Mouse (Mus musculus): ENCODE data around the gene Ugt1a6b.
"Not testable (repeated sequence)": the region's sequence is repeated elsewhere in the genome, so short reads cannot be mapped to it uniquely, and the experiment has no call there.

Gene Ugt1a6b

GRCm38 (mm10) chr1:88120550-88120949, 17.5 kb downstream of the Ugt1a6b start:
- peak in 1 of 2 experiments; percentile 52 for DNase-seq (ENCODE audit: inconsistent age in 2 of 2, low spot score in 1 of 2)

DNA sequence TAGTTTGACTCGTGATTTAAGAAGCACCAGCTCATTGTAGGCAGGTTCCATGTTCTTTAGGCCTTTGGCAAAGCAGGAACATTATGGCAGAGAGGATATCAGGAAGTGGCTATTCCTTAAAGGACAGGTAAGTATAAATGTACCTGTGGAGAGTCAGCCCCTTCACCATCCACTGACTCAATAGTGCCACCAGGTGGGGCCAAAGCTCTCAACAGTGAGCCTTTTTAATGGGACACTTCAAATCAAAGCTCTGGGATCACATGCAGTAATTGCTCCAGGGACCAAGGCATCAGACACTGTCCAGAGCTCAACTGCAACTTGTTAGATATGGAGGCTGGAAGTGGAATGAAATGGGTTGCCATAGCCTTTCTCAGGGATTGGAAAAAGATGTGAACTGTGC, 18.5 kb downstream of the Ugt1a6b start:
- DNase-seq (ENCODE audit: inconsistent age in 2 of 2, low spot score in 1 of 2) = peak in 1 of 2 experiments; percentile 67

- DNase-seq (ENCODE audit: inconsistent age in 2 of 2, low spot score in 1 of 2) = not testable (repeated sequence)
These were observed 22.8 kb downstream of the Ugt1a6b start for GRCm38 (mm10) chr1:88125827-88126360.

DNA sequence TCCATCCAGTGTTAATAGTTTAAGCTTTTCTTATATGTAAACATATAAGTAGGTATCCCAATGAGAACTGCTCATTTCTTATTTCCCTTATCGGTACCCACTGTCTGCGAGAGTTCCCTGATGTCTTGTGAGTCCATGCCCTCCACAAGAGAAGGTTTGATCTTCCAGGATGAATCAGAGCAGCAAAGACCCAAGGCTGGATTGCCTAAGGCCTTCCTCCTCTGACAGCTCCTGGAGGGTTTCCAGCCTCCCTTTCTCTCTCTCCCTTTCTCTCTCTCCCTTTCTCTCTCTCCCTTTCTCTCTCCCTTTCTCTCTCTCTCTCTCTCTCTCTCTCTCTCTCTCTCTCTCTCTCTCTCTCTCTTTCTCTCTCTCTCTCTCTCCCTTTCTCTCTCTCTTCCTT, 26.0 kb downstream of the Ugt1a6b start:
- peak in 1 of 2 experiments; percentile 76 for DNase-seq (ENCODE audit: inconsistent age in 2 of 2, low spot score in 1 of 2)

- not testable (repeated sequence) for DNase-seq (ENCODE audit: inconsistent age in 2 of 2, low spot score in 1 of 2)
These were observed 27.2 kb downstream of the Ugt1a6b start for GRCm38 (mm10) chr1:88130223-88130622.

GRCm38 (mm10) chr1:88133908-88134456, 30.9 kb downstream of the Ugt1a6b start:
- no peak for DNase-seq (ENCODE audit: inconsistent age in 2 of 2, low spot score in 1 of 2)

- peak; percentile 23 to 76 for DNase-seq (ENCODE audit: inconsistent age in 2 of 2, low spot score in 1 of 2)
These were observed 31.5 kb downstream of the Ugt1a6b start, which contains the start of gene Ugt1a6a for GRCm38 (mm10) chr1:88134457-88135011. Ugt1a6a (plus strand) TSS chr1:88134809.

GRCm38 (mm10) chr1:88135229-88135904, 32.3 kb downstream of the Ugt1a6b start:
- DNase-seq (ENCODE audit: inconsistent age in 2 of 2, low spot score in 1 of 2) = peak in 1 of 2 experiments; percentile 56

GRCm38 (mm10) chr1:88136646-88137045, 33.6 kb downstream of the Ugt1a6b start:
- DNase-seq (ENCODE audit: inconsistent age in 2 of 2, low spot score in 1 of 2) = no peak

- DNase-seq (ENCODE audit: inconsistent age in 2 of 2, low spot score in 1 of 2) = no peak
These were observed 34.2 kb downstream of the Ugt1a6b start for GRCm38 (mm10) chr1:88137264-88137663.

DNA sequence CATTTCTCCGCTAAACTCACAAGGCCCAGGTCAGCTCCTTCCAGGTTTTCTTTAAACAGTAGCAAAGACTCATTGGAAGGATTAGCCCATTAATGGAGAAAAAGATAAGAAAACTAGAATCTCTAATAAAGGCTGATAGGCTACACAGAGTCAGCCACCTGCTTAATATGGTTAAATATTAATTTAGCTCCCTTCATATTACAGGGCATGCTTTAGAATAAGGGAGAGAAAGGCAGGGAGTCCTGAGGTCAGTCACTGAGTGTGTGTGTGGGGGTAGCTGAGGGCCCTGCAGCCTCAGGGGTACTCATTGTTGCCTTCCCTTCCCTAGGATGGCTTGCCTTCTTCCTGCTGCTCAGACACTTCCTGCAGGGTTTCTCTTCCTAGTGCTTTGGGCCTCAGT, 35.1 kb downstream of the Ugt1a6b start:
- DNase-seq (ENCODE audit: inconsistent age in 2 of 2, low spot score in 1 of 2) = no peak

- DNase-seq (ENCODE audit: inconsistent age in 2 of 2, low spot score in 1 of 2) = not testable (repeated sequence)
These were observed 37.4 kb downstream of the Ugt1a6b start for GRCm38 (mm10) chr1:88140492-88140891.

GRCm38 (mm10) chr1:88143966-88144675, 41.1 kb downstream of the Ugt1a6b start:
- DNase-seq (ENCODE audit: inconsistent age in 2 of 2, low spot score in 1 of 2) = peak; percentile 23 to 71

DNA sequence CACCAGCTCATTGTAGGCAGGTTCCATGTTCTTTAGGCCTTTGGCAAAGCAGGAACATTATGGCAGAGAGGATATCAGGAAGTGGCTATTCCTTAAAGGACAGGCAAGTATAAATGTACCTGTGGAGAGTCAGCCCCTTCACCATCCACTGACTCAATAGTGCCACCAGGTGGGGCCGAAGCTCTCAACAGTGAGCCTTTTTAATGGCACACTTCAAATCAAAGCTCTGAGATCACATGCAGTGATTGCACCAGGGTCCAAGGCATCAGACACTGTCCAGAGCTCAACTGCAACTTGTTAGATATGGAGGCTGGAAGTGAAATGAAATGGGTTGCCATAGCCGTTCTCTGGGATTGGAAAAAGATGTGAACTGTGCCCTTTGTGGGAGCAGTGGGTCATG, 42.2 kb downstream of the Ugt1a6b start:
- DNase-seq (ENCODE audit: inconsistent age in 2 of 2, low spot score in 1 of 2) = peak in 1 of 2 experiments; percentile 59

GRCm38 (mm10) chr1:88150133-88150532, 47.1 kb downstream of the Ugt1a6b start:
- peak in 1 of 2 experiments; percentile 48 for DNase-seq (ENCODE audit: inconsistent age in 2 of 2, low spot score in 1 of 2)

GRCm38 (mm10) chr1:88158430-88158829, 55.4 kb downstream of the Ugt1a6b start:
- DNase-seq (ENCODE audit: inconsistent age in 2 of 2, low spot score in 1 of 2) = peak in 1 of 2 experiments; percentile 34

GRCm38 (mm10) chr1:88165711-88166110, 62.7 kb downstream of the Ugt1a6b start, which contains the start of gene Ugt1a5:
Ugt1a5 (plus strand) TSS chr1:88166012.
- no peak for DNase-seq (ENCODE audit: inconsistent age in 2 of 2, low spot score in 1 of 2)

GRCm38 (mm10) chr1:88172190-88172589, 69.1 kb downstream of the Ugt1a6b start:
- peak in 1 of 2 experiments; percentile 32 for DNase-seq (ENCODE audit: inconsistent age in 2 of 2, low spot score in 1 of 2)

GRCm38 (mm10) chr1:88179657-88180056, 76.6 kb downstream of the Ugt1a6b start:
- no peak for DNase-seq (ENCODE audit: inconsistent age in 2 of 2, low spot score in 1 of 2)

DNA sequence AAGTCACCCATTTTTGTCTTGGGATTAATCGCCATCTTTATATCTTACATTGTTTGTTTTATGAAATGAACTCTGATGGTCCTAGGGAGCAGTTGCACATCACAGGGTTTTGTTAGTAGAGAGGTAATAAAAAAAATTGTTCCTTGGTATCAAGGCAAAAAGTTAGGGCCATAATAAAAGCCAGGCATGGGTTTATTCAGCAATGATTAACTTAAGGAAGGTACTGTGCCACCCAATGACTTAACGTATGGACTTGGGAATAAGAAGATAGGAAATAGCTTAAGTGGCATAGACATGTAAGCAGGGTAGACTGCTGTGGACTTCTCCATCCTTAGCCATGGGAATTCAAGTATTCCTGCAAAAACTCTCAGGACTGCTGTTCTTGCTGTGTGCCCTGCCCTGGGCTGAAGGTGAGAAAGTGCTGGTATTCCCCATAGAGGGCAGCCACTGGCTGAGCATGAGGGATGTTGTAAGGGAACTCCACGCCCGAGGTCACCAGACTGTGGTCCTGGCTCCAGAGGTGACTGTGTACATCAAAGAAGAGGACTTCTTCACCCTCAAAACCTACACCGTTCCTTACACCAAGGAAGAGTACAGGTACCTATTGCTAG, 83.4 kb downstream of the Ugt1a6b start:
- DNase-seq (ENCODE audit: inconsistent age in 2 of 2, low spot score in 1 of 2) = no peak

DNA sequence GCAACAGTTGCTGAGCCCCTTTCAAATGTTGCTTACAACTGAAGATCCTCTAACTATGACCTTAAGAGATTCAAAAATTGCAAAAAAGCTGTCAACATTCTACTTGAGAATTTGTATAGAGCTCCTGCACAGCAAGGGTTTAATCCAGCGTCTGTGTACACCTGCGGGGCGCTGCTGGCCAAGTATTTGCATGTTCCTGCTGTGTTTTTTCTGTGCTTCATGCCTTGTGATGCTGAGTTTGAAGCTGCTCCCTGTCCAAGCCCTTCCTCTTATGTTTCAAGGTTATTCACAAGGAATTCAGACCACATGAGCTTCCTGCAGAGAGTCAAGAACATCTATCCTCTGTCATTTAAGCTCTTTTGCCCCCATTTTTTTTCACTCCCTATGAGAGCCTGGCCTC, 89.1 kb downstream of the Ugt1a6b start:
- DNase-seq (ENCODE audit: inconsistent age in 2 of 2, low spot score in 1 of 2) = no peak

All from adrenal gland, adult (tissue).